Mouse (Mus musculus): ENCODE results near the gene Gab2. TPM values are rescaled to one million over a fixed set of nuclear protein-coding genes. Genes with fewer than 3 reads are reported as not detected.

Gene Gab2
- polyA plus RNA-seq, 1 experiment from 2014 or later = 1.5 TPM

DNA sequence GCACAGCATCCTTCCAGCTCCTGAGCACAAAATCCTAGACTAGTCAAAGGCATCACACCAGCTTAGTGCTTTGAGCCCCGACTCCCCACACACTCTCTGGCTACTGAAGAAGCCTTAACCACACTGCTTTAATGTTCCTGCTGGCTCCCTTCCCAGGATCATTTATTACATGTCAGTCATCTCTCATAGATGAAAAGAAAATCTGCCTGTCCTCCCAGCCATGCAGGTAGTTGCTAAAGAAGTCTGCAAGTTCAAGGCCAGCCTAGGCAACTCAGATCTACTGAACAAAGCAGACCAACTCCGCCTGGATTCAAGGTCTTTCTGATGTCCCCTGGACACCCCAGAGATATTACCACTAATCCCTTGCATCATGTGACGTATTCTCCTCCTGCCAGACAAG lies 236.3 kb downstream of the Gab2 start:
- H3K4me1 ChIP-seq (ENCODE audit: insufficient read depth) = no peaks in the 10 kb centered on the region
- no peak overlapping the region for H3K4me3 ChIP-seq (ENCODE audit: low read depth, low read length)
- no peak for ATAC-seq
- H3K27ac ChIP-seq (ENCODE audit: low read depth) = no peak overlapping the region
- TF ChIP-seq EP300 (IDR thresholded peaks at IDR 0.05; ENCODE audit: low read depth) = no peak
- TF ChIP-seq CTCF (IDR thresholded peaks at IDR 0.05; ENCODE audit: low read depth) = no peak
- no peaks in the 10 kb centered on the region for H3K9me3 ChIP-seq (ENCODE audit: low read length)
- WGBS (ENCODE audit: insufficient replicate concordance) = 75% methylated on average over 3 of the region's 3 CpGs
- no peaks in the 10 kb centered on the region for H3K36me3 ChIP-seq (replicated peaks; ENCODE audit: insufficient read depth, low read length)
- no peak overlapping the region for H3K4me2 ChIP-seq (ENCODE audit: low read depth, low read length)
- H3K27me3 ChIP-seq (ENCODE audit: insufficient read depth, low read length) = no peaks in the 10 kb centered on the region
- no peak overlapping the region for H3K9ac ChIP-seq (replicated peaks)
- no peak for DNase-seq

DNA sequence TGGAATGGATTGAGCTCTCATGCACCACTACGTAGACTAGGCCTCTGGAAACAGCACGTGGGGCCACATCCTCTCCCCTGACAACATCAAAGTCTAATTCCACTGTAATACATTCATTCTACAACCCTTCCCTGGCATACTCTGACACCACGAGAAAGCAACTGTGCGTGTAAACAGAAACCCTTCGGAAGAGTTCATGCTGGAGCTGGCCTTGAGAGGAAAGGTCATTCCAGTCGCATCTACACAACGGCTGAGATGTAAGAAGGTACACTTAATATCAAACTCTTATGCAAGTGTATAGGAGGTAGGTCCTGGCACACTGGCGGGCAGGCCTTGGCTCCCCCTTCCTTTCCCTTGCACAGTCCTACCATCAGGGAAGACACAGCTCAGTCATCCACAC lies 243.0 kb downstream of the Gab2 start:
- TF ChIP-seq CTCF (IDR thresholded peaks at IDR 0.05; ENCODE audit: low read depth) (no peak), EP300 (IDR thresholded peaks at IDR 0.05; ENCODE audit: low read depth) (no peak)
- H3K27ac ChIP-seq (ENCODE audit: low read depth) = no peak overlapping the region
- peaks cover 36% of the 10 kb centered on the region for H3K27me3 ChIP-seq (ENCODE audit: insufficient read depth, low read length)
- no peak for ATAC-seq
- H3K9me3 ChIP-seq (ENCODE audit: low read length) = no peaks in the 10 kb centered on the region
- H3K4me1 ChIP-seq (ENCODE audit: insufficient read depth) = no peaks in the 10 kb centered on the region
- H3K36me3 ChIP-seq (replicated peaks; ENCODE audit: insufficient read depth, low read length) = no peaks in the 10 kb centered on the region
- WGBS (ENCODE audit: insufficient replicate concordance) = 83% methylated on average over 8 of the region's 8 CpGs
- no peak overlapping the region for H3K4me3 ChIP-seq (ENCODE audit: low read depth, low read length)
- no peak overlapping the region for H3K9ac ChIP-seq (replicated peaks)
- H3K4me2 ChIP-seq (ENCODE audit: low read depth, low read length) = no peak overlapping the region
- DNase-seq = no peak

DNA sequence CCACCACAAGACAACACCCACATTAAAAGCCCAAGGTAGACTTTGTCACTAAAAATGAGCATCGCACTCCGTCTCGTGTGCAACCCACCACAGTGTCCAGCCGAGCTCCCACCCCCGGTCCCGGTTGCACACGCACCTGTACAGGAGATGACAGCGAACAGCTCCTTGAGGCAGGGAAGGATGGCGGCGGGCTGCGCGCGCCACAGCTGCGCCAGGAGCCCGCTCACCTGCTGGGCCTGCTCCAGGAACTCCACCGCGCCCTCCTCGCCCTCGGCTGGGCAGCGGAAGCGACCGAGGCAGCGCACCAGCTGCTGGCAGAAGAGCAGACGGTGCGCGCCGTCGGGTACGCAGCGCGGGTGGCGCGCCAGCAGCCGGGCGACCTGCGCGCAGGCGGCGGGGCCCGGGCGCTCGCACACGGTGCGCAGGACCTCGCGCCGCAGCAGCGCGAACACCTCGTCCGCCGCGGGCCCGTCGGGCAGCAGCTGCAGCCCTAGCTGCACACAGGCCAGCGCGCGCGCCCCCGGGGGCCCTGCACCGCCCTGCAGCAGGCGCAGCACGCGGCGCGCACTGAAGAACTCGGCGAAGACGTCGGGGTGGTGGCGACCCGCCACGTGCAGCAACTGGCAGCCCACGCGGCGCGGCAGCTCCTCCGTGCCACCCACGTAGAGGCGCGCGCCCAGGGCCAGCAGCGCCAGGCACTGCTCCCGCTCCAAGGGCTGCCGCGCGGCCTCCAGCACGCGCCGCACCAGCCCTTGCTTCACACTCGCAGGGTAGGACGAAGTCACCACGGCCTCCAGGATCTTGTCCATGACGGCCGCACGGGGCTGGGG lies 244.0 kb downstream of the Gab2 start:
- WGBS (ENCODE audit: insufficient replicate concordance) = 23% methylated on average over 70 of the region's 96 CpGs
- peak overlapping the region; percentile 29; the same call in 1 of the 2 replicates for H3K4me2 ChIP-seq (ENCODE audit: low read depth, low read length)
- no peaks in the 10 kb centered on the region for H3K4me1 ChIP-seq (ENCODE audit: insufficient read depth)
- H3K36me3 ChIP-seq (replicated peaks; ENCODE audit: insufficient read depth, low read length) = no peaks in the 10 kb centered on the region
- H3K27ac ChIP-seq (ENCODE audit: low read depth) = no peak overlapping the region
- no peak for DNase-seq
- H3K27me3 ChIP-seq (ENCODE audit: insufficient read depth, low read length) = peaks cover 36% of the 10 kb centered on the region
- H3K9ac ChIP-seq (replicated peaks) = no peak overlapping the region
- no peak for ATAC-seq
- no peaks in the 10 kb centered on the region for H3K9me3 ChIP-seq (ENCODE audit: low read length)
- no peak for TF ChIP-seq EP300 (IDR thresholded peaks at IDR 0.05; ENCODE audit: low read depth)
- no peak for TF ChIP-seq CTCF (IDR thresholded peaks at IDR 0.05; ENCODE audit: low read depth)
- peak overlapping the region; percentile 6; the same call in 1 of the 2 replicates for H3K4me3 ChIP-seq (ENCODE audit: low read depth, low read length)

DNA sequence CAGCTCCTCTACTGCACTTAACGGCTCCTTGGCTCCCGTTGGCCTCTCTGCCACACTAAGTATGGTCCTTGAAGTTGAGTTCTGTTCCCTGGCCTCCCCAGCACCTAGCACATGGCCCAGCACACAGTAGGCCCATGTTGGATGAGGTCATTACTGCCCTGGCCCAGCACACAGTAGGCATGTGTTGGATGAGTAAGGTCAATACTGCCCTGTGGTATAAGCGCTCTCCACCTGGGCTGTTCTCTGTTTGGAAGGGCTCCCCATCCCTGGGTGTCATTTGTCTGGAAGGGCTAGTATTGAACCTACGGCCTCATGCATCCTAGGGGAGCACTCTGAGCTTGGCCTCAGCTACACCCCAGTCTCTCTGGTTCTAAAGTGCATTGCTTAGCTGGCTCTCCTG lies 246.0 kb downstream of the Gab2 start:
- WGBS (ENCODE audit: insufficient replicate concordance) = 87% methylated on average over 4 of the region's 4 CpGs
- H3K4me2 ChIP-seq (ENCODE audit: low read depth, low read length) = no peak overlapping the region
- H3K9ac ChIP-seq (replicated peaks) = no peak overlapping the region
- DNase-seq = no peak
- H3K4me1 ChIP-seq (ENCODE audit: insufficient read depth) = peaks cover 5% of the 10 kb centered on the region
- TF ChIP-seq EP300 (IDR thresholded peaks at IDR 0.05; ENCODE audit: low read depth) (no peak), CTCF (IDR thresholded peaks at IDR 0.05; ENCODE audit: low read depth) (no peak)
- H3K27ac ChIP-seq (ENCODE audit: low read depth) = no peak overlapping the region
- no peaks in the 10 kb centered on the region for H3K36me3 ChIP-seq (replicated peaks; ENCODE audit: insufficient read depth, low read length)
- no peaks in the 10 kb centered on the region for H3K9me3 ChIP-seq (ENCODE audit: low read length)
- no peak for ATAC-seq
- H3K27me3 ChIP-seq (ENCODE audit: insufficient read depth, low read length) = peaks cover 36% of the 10 kb centered on the region
- no peak overlapping the region for H3K4me3 ChIP-seq (ENCODE audit: low read depth, low read length)

DNA sequence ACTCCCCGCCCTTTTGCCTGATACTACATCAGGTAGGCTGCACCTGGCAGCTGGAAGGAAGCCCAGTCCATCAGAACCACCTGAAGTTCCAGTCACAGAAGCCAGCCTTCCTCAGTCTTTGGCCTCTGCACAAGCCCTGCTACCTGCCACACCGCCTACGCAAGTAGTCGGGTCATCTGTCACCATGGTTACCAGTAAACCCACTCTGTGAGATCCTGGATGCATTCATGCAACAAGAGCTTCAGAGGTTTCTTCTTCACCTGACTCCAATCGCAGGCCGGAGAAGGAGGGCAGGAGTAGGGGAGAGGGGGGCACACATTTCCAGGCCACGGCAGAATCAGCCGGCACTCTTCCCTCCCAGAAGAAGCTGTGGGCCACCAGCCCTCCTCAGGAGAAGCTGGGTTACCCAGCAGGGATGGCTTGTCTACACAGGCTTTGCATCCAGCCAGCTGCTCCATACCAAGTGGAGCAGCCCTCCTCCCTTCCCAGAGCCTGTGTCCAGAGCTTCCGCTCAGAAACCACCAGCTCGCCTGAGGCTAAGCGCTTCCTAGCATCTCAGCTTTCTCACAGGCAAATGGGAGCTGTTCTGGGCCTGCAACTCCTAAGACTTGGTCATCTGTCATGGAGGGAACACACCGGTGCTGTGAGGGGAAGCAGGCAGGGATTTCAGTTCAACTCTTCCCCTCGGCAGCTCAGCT lies 247.7 kb downstream of the Gab2 start:
- DNase-seq (no peak), ATAC-seq (no peak)
- H3K4me1 ChIP-seq (ENCODE audit: insufficient read depth) = peaks cover 15% of the 10 kb centered on the region
- no peak overlapping the region for H3K4me2 ChIP-seq (ENCODE audit: low read depth, low read length)
- H3K9me3 ChIP-seq (ENCODE audit: low read length) = no peaks in the 10 kb centered on the region
- no peak overlapping the region for H3K27ac ChIP-seq (ENCODE audit: low read depth)
- no peak overlapping the region; the same call in 1 of the 2 replicates for H3K9ac ChIP-seq (replicated peaks)
- H3K36me3 ChIP-seq (replicated peaks; ENCODE audit: insufficient read depth, low read length) = no peaks in the 10 kb centered on the region
- no peak overlapping the region for H3K4me3 ChIP-seq (ENCODE audit: low read depth, low read length)
- TF ChIP-seq EP300 (IDR thresholded peaks at IDR 0.05; ENCODE audit: low read depth) = no peak
- no peak for TF ChIP-seq CTCF (IDR thresholded peaks at IDR 0.05; ENCODE audit: low read depth)
- WGBS (ENCODE audit: insufficient replicate concordance) = 80% methylated on average over 13 of the region's 13 CpGs
- peaks cover 33% of the 10 kb centered on the region for H3K27me3 ChIP-seq (ENCODE audit: insufficient read depth, low read length)

DNA sequence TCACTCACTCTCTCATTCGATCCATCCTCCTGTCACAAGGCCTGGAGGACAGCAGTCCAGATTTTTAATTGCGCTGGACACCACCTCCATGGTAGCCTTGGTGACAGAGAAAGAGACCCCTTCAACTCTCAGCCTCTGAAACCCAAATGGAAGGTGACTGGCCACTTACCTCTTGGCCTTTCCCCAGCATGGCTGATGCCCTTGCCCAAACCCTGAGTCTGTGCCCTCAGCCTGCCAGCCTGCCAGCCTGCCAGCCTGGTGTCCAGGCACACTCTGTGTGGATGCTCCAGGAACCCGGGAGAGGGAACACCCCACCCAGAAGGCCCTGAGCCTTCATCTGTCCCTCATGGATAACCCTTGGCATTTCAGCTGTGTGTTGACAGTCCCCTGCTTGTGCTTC lies 248.3 kb downstream of the Gab2 start:
- Histone ChIP-seq H3K9me3 (ENCODE audit: low read length) (no peaks in the 10 kb centered on the region), H3K4me1 (ENCODE audit: insufficient read depth) (peaks cover 15% of the 10 kb centered on the region), H3K4me3 (ENCODE audit: low read depth, low read length) (no peak overlapping the region), H3K27me3 (ENCODE audit: insufficient read depth, low read length) (peaks cover 27% of the 10 kb centered on the region), H3K4me2 (ENCODE audit: low read depth, low read length) (no peak overlapping the region), H3K36me3 (replicated peaks; ENCODE audit: insufficient read depth, low read length) (no peaks in the 10 kb centered on the region), H3K27ac (ENCODE audit: low read depth) (no peak overlapping the region), H3K9ac (replicated peaks) (no peak overlapping the region)
- ATAC-seq (no peak), DNase-seq (no peak)
- WGBS (ENCODE audit: insufficient replicate concordance) = 67% methylated on average over 3 of the region's 3 CpGs
- TF ChIP-seq EP300 (IDR thresholded peaks at IDR 0.05; ENCODE audit: low read depth) (no peak), CTCF (IDR thresholded peaks at IDR 0.05; ENCODE audit: low read depth) (no peak)

Data from liver, postnatal 0 days (tissue).